24 mouse cellular contexts compared by ENCODE assay signal in the genomic region with DNA sequence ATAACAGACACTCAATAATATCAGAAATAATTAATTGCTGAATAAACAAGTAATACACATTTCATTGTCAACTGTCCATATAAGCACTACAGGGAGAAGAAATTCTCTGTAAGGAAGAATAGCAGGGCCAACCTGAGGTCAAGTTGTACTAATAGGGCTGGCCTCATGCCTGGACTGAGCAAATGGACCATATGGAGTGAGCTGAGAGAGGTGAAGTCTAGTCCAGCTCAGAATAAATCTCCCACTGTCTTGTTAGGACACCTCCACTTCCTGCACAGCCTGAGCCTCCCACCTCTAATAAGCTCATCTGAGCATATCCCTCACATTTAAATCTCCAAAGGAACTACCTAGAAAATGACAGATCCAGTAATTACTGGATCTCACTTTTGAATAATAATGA.
DNase-seq lines count a peak whose midpoint lies in the region; ATAC-seq lines count a peak whose summit lies in the region.
"Had no signal": no experiment of that assay in that cellular context is flagged by ENCODE, and none has a peak within 500 bp of the region (broad histone marks: within the 10 kb centered on the region; RNA-seq: fewer than 3 reads in every experiment).

No protein-coding gene starts in this region.

- no peaks in the 10 kb centered on the region for H3K36me3 ChIP-seq in intestine, embryonic 16.5 days (ENCODE audit: control insufficient read depth, insufficient read depth, low read length)
- H3K36me3 ChIP-seq: embryonic facial prominence, embryonic 10.5 days; forebrain, embryonic 15.5 days; heart, embryonic 10.5 days; limb, embryonic 10.5 days; liver, embryonic 15.5 days; stomach, embryonic 15.5 days had no signal

- H3K27me3 ChIP-seq in intestine, embryonic 16.5 days (replicated peaks; ENCODE audit: control insufficient read depth, insufficient read depth, low read length), result no peaks in the 10 kb centered on the region
- H3K27me3 ChIP-seq: forebrain, embryonic 15.5 days; liver, embryonic 15.5 days; stomach, embryonic 15.5 days had no signal

- ATAC-seq in cerebellum, adult (ENCODE audit: insufficient number of reproducible peaks, low FRiP score, low TSS enrichment), result peak; percentile 86; the same call in 1 of the 2 replicates
- ATAC-seq in intestine, embryonic 16.5 days, result no peak
- ATAC-seq: forebrain, embryonic 15.5 days; lung, postnatal 0 days; midbrain, embryonic 16.5 days had no signal

- no peak overlapping the region for H3K4me3 ChIP-seq in intestine, embryonic 16.5 days (ENCODE audit: low read length)
- H3K4me3 ChIP-seq: embryonic facial prominence, embryonic 10.5 days; forebrain, embryonic 15.5 days; heart, embryonic 10.5 days; limb, embryonic 10.5 days; liver, embryonic 15.5 days; stomach, embryonic 15.5 days had no signal

- H3K9ac ChIP-seq in intestine, embryonic 16.5 days (ENCODE audit: low read depth, low read length), result no peak overlapping the region
- H3K9ac ChIP-seq: forebrain, embryonic 15.5 days; liver, embryonic 15.5 days; stomach, embryonic 15.5 days had no signal

- H3K9me3 ChIP-seq in intestine, embryonic 16.5 days (ENCODE audit: control insufficient read depth, low read length), result no peaks in the 10 kb centered on the region
- H3K9me3 ChIP-seq: embryonic facial prominence, embryonic 10.5 days; forebrain, embryonic 15.5 days; heart, embryonic 10.5 days; limb, embryonic 10.5 days; liver, embryonic 15.5 days; stomach, embryonic 15.5 days had no signal

- no peaks in the 10 kb centered on the region for H3K4me1 ChIP-seq in intestine, embryonic 16.5 days (ENCODE audit: control insufficient read depth, insufficient read depth, low read length)
- H3K4me1 ChIP-seq: embryonic facial prominence, embryonic 10.5 days; forebrain, embryonic 15.5 days; heart, embryonic 10.5 days; limb, embryonic 10.5 days; liver, embryonic 15.5 days; stomach, embryonic 15.5 days had no signal

- no peak overlapping the region for H3K4me2 ChIP-seq in intestine, embryonic 16.5 days (ENCODE audit: low read depth, low read length)
- H3K4me2 ChIP-seq: forebrain, embryonic 15.5 days; liver, embryonic 15.5 days; stomach, embryonic 15.5 days had no signal

- H3K27ac ChIP-seq in intestine, embryonic 16.5 days (ENCODE audit: low read length), result no peak overlapping the region
- H3K27ac ChIP-seq: embryonic facial prominence, embryonic 10.5 days; forebrain, embryonic 15.5 days; heart, embryonic 10.5 days; limb, embryonic 10.5 days; liver, embryonic 15.5 days; macrophage; stomach, embryonic 15.5 days had no signal

- peak; percentile 14 for DNase-seq in kidney, postnatal 10 days
- DNase-seq in kidney, postnatal 36 days, result no peak
- peak; percentile 47 for DNase-seq in cerebellum, adult 11-12 months
- peak; percentile 84 to 90 for DNase-seq in cerebellum, postnatal 10 days
- DNase-seq in heart, adult 9 months (ENCODE audit: low spot score in 2 of 2), result no peak
- DNase-seq: adrenal gland, adult 2 months; gastrocnemius, postnatal 14 days; heart, postnatal 4 days; kidney, adult 11 months; layer of hippocampus, adult 9-11 months; liver; thymus, adult 2 months; thymus, postnatal 4 days had no signal

Comparison
In these comparisons a context has a peak if more than half of its experiments do, and no peak if none do; other contexts are left out.
1. DNase-seq: peak in kidney, postnatal 10 days (single experiment), cerebellum, adult 11-12 months (single experiment) and cerebellum, postnatal 10 days (2 of 2); none in kidney, postnatal 36 days (0 of 2) and heart, adult 9 months (0 of 2).